Mouse (Mus musculus) neural tube, embryonic 11.5 days (tissue): Measurements from ENCODE around the gene Gpr68. TPM values are rescaled to one million over a fixed set of nuclear protein-coding genes. Genes with fewer than 3 reads are reported as not detected.

ENCODE experiments used
- ATAC-seq: fragments of 200-750 bp; cut with Nextera tagmentation; 2 replicates; pipeline ENCODE4 v1.8.0; 2017; ENCODE audit warnings: moderate number of reproducible peaks, mild to moderate bottlenecking, moderate TSS enrichment, moderate library complexity; ENCODE audit not compliant: insufficient read depth, low FRiP score, low TSS enrichment
- DNase-seq: peaks from one replicate; pipeline ENCODE4 v3.0.0-alpha.2; 2015; ENCODE audit warnings: low spot score
- H3K27ac ChIP-seq: fragments of 300-500 bp; sonication (generic); 2 replicates; pipeline ENCODE4 v1.5.1; 2014; ENCODE audit warnings: low read depth, mild to moderate bottlenecking, low read length
- H3K27me3 ChIP-seq: fragments of 300-500 bp; sonication (generic); 2 replicates; pipeline ENCODE4 v1.6.1; 2014; ENCODE audit warnings: mild to moderate bottlenecking, low read length, mixed read lengths; ENCODE audit not compliant: control insufficient read depth, insufficient read depth
- H3K36me3 ChIP-seq: fragments of 300-500 bp; sonication (generic); 2 replicates; pipeline ENCODE4 v1.6.1; 2014; ENCODE audit warnings: mild to moderate bottlenecking, low read length, moderate library complexity, mixed read lengths; ENCODE audit not compliant: control insufficient read depth, insufficient read depth
- H3K4me1 ChIP-seq: fragments of 300-500 bp; sonication (generic); 2 replicates; pipeline ENCODE4 v1.6.1; 2014; ENCODE audit warnings: low read length, mixed read lengths; ENCODE audit not compliant: control insufficient read depth, insufficient read depth
- H3K4me2 ChIP-seq: fragments of 300-500 bp; sonication (generic); 2 replicates; pipeline ENCODE4 v1.6.1; 2014; ENCODE audit warnings: low read depth, mild to moderate bottlenecking, moderate library complexity
- H3K4me3 ChIP-seq: fragments of 300-500 bp; sonication (generic); 2 replicates; pipeline ENCODE4 v1.5.1; 2014; ENCODE audit warnings: low read depth, low read length
- H3K9ac ChIP-seq: fragments of 300-500 bp; sonication (generic); 2 replicates; pipeline ENCODE4 v1.6.1; 2014; ENCODE audit warnings: mild to moderate bottlenecking, low read length
- H3K9me3 ChIP-seq: fragments of 300-500 bp; sonication (generic); 2 replicates; pipeline ENCODE4 v1.6.1; 2016; ENCODE audit warnings: low read length; ENCODE audit not compliant: control insufficient read depth
- WGBS: fragments of 180-500 bp; shearing (Covaris S2); extraction: QIAGEN DNeasy Blood & Tissue Kit; methylation state at CpG from one replicate; pipeline ENCODE4 v1.1.7; 2014; 5-methylcytosine and 5-hydroxymethylcytosine counted together
- polyA plus RNA-seq: library from polyadenylated mRNA; unstranded; fragments of >200 nt; fragmentation: Nextera tagmentation; extraction: Ambion mirVana; gene quantifications from 2 replicates; pipeline ENCODE4 v1.2.1, GENCODE M21; 2014

Gene Gpr68
- polyA plus RNA-seq, 1 experiment from 2014 or later = 0.64 TPM

DNA sequence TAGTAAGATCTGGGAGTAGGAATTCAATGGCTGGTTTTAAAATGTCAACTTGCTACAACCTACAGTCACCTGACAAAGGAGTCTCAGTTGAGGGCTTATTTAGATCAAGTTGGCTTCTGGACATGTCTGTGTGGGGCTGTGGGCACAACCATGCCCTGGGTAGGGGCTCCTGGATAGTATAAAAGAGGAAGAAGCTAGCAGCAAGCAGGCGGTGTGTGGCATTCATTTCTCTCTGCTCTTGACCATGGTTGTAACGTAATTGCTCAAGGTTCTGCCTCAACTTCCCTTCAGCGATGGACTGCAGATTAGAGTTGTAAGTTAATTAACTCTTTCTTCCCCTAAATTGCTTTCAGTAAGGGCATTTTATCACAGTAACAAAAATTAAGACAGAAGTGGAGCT lies 55.6 kb downstream of the Gpr68 start:
- Histone ChIP-seq H3K4me2 (no peak overlapping the region), H3K9me3 (no peaks in the 10 kb centered on the region), H3K4me1 (no peaks in the 10 kb centered on the region), H3K27ac (no peak overlapping the region), H3K27me3 (no peaks in the 10 kb centered on the region), H3K4me3 (no peak overlapping the region), H3K9ac (no peak overlapping the region), H3K36me3 (no peaks in the 10 kb centered on the region)
- ATAC-seq (no peak), DNase-seq (no peak)
- 85% methylated on average over 3 of the region's 3 CpGs for WGBS

DNA sequence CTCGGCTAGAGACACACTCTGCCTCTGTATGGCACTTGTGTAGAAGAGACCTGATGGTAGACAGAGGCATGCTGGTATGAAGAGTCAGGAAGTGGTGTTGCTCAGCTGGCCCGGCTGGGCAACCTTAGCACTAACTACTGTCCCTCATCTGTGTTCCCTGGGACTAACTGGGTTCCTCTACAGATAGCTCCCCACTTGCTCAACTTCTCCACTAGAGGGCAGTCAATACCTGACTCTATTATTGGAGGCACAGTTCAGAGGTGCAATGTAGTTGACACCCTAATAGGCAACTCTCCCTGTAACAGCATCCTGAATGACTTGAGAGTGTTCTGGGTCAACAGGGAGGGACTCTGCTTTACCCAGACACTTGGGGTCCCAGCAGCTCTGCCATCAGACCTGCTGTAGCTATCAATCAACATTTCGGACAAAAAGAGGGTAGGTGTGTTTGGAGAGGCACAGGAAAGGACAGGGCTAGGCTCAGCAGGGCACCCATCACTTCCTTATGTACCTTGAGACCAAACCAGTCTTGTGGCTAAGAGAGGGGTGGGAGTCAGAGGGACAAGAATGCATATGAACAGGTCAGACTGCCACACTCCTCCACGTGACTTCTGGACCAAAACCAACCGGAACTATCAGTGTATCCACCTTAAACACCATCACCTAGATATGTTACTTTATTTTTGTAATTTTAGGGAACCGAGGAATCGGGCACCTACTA lies 58.4 kb downstream of the Gpr68 start:
- H3K4me1 ChIP-seq = peaks cover 2% of the 10 kb centered on the region; the same call in 1 of the 2 replicates
- no peak overlapping the region for H3K4me2 ChIP-seq
- no peak overlapping the region for H3K4me3 ChIP-seq
- WGBS = 79% methylated on average over 7 of the region's 7 CpGs
- H3K36me3 ChIP-seq = no peaks in the 10 kb centered on the region
- ATAC-seq (peak; percentile 35; the same call in 1 of the 2 replicates), DNase-seq (peak; percentile 42)
- no peaks in the 10 kb centered on the region for H3K27me3 ChIP-seq
- no peak overlapping the region for H3K27ac ChIP-seq
- no peaks in the 10 kb centered on the region for H3K9me3 ChIP-seq
- H3K9ac ChIP-seq = no peak overlapping the region

DNA sequence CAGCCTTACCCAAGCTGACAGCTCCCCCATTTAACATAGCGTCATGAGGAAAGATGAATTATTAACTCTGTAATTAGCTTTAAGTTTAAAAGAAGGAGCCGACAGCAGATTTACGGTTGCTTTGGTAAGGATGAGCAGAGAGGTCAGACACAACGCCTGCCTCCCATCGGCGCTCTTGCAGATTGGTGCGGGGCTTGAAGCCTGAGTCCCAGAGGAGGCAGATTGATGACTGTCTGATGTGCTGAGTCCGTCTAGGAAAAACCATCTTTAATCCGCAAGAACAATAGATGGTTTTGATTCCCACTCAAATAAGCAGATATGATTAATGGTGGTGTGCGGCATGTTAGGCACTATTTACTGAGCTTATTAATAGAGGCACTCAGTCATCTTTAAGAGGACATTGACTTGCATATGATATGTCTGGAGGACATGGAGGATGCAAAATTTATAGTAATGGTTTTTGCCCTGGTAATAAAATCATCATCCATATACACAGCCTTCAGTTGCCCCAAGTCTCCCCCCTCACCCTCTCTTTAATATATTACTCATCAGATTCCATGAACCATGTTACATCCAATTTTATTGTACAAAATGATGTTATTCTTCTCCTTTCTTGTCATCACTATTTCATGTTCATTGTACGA lies 60.4 kb downstream of the Gpr68 start:
- no peak overlapping the region for H3K9ac ChIP-seq
- H3K4me1 ChIP-seq = peaks cover 2% of the 10 kb centered on the region; the same call in 1 of the 2 replicates
- DNase-seq (no peak), ATAC-seq (peak; percentile 74; the same call in 1 of the 2 replicates)
- H3K4me3 ChIP-seq = no peak overlapping the region
- H3K27ac ChIP-seq = no peak overlapping the region
- no peaks in the 10 kb centered on the region for H3K36me3 ChIP-seq
- H3K4me2 ChIP-seq = no peak overlapping the region
- H3K27me3 ChIP-seq = no peaks in the 10 kb centered on the region
- no peaks in the 10 kb centered on the region for H3K9me3 ChIP-seq
- 46% methylated on average over 11 of the region's 11 CpGs for WGBS

DNA sequence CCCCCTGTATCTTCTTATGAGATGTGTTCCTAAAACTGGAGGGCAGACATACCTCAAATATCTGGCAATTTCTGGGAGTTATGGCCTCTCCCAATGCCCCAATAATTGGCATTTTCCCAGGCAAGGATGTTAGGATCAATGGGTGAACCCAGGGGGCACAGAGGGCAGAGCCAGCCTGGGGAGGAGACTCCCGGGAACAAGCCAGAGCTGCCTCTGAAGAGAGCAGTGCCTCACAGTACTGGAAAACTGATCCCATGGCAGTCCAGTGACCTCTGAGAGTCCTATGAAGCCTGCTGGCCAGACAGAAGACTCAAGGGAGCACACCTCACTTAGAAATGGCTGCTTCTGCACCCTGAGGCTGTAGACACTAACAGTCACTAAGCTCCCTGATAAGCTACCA lies 61.4 kb downstream of the Gpr68 start:
- no peak overlapping the region for H3K27ac ChIP-seq
- peaks cover 2% of the 10 kb centered on the region; the same call in 1 of the 2 replicates for H3K4me1 ChIP-seq
- H3K9ac ChIP-seq = no peak overlapping the region
- H3K36me3 ChIP-seq = no peaks in the 10 kb centered on the region
- H3K4me3 ChIP-seq = no peak overlapping the region
- H3K27me3 ChIP-seq = no peaks in the 10 kb centered on the region
- ATAC-seq = no peak
- no peaks in the 10 kb centered on the region for H3K9me3 ChIP-seq
- 42% methylated on average over 1 of the region's 1 CpGs for WGBS
- no peak for DNase-seq
- no peak overlapping the region for H3K4me2 ChIP-seq

DNA sequence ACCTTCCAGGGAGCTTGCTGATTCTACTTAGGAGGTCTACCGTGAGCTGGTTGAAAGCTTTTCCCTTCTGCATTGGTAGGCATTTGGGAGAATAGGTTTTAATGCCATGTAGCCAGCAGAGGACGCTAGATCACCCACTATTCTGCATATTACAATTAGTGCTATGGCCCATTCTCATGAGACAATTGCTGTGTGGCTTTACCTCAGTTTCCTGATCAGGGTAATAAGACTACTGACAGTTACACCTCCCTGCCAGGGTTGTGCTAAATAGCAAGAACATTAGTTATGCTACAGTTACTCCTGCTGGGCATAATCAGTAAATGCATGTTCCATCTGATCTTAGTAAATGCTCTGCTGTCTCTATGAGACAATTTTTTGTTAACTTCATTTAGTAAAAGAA lies 62.2 kb downstream of the Gpr68 start:
- Histone ChIP-seq H3K36me3 (no peaks in the 10 kb centered on the region), H3K27me3 (no peaks in the 10 kb centered on the region), H3K4me1 (peaks cover 2% of the 10 kb centered on the region; the same call in 1 of the 2 replicates), H3K4me2 (no peak overlapping the region), H3K9me3 (no peaks in the 10 kb centered on the region), H3K4me3 (no peak overlapping the region), H3K27ac (no peak overlapping the region), H3K9ac (no peak overlapping the region)
- 20% methylated on average over 2 of the region's 2 CpGs for WGBS
- DNase-seq (no peak), ATAC-seq (no peak)

DNA sequence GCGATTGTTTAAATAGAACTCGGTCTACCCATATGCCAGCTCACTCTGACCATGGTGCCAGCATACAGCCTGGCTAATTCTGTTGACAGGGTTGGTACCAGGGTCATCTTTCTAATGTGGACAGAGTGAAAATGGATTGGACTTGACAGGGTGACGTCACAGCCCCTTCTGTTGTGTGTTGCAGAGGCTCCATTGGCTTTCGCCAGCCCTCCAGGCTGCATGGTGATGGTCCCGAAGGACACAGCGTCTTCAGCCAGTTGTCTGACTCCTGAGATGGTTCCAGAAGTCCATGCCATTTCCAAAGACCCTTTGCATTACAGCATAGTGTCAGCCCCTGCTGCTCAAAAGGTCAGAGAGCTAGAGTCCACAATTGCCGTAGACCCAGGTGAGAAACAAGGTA lies 63.5 kb downstream of the Gpr68 start:
- 86% methylated on average over 7 of the region's 7 CpGs for WGBS
- no peak for DNase-seq
- Histone ChIP-seq H3K4me1 (peaks cover 2% of the 10 kb centered on the region; the same call in 1 of the 2 replicates), H3K27me3 (no peaks in the 10 kb centered on the region), H3K36me3 (no peaks in the 10 kb centered on the region), H3K9ac (no peak overlapping the region), H3K27ac (no peak overlapping the region), H3K9me3 (no peaks in the 10 kb centered on the region), H3K4me2 (no peak overlapping the region), H3K4me3 (no peak overlapping the region)
- no peak for ATAC-seq

DNA sequence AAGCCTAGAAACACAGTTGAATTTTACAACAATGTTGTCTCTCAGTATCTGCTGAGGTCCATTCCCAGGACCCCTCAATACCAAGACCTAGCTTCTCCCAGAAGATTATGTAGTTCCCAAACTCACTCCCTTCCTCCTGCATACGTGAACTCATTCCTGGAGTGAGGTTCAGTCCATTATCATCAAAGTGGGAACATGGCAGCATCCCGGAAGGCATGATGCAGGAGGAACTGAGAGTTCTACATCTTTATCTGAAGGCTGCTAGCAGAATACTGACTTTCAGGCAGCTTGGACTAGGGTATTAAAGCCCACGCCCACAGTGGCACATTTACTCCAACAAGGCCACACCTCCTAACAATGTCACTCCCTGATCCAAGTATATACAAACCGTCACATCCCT lies 64.8 kb downstream of the Gpr68 start:
- DNase-seq = no peak
- Histone ChIP-seq H3K9ac (no peak overlapping the region), H3K4me1 (peaks cover 2% of the 10 kb centered on the region; the same call in 1 of the 2 replicates), H3K27me3 (no peaks in the 10 kb centered on the region), H3K9me3 (no peaks in the 10 kb centered on the region), H3K36me3 (no peaks in the 10 kb centered on the region), H3K4me3 (no peak overlapping the region), H3K27ac (no peak overlapping the region), H3K4me2 (no peak overlapping the region)
- ATAC-seq = no peak
- 85% methylated on average over 4 of the region's 4 CpGs for WGBS

DNA sequence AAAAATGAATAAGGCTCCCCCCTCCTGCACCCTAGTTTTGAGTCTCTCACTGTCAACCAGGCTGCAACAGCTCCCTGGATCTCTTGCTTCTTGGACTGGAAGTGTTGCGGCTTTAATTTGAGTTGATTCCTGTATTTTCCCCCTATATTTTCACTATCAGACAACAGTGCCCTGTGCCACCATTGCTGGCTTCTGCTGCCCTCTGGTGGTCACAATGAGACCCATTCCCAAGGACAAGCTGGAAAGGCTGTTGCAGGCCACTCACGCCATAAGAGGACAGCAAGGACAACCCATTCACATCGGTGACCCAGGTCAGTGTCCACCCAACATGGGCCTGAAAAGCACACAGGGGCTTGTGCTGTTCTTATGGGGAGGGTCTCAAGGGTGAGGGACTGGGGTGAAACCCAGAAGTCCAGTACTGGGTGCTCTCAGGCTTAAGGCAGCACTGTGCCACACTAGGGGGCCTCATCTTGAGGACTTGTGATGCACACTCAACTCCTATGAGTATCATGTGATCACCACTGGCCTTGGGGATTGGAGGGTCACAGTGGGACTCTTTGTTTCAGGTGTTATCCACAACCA lies 66.7 kb downstream of the Gpr68 start:
- Histone ChIP-seq H3K4me3 (no peak overlapping the region), H3K4me2 (no peak overlapping the region), H3K9me3 (no peaks in the 10 kb centered on the region), H3K36me3 (no peaks in the 10 kb centered on the region), H3K27me3 (no peaks in the 10 kb centered on the region), H3K9ac (no peak overlapping the region), H3K27ac (no peak overlapping the region), H3K4me1 (no peaks in the 10 kb centered on the region)
- ATAC-seq (peak; percentile 76), DNase-seq (peak; percentile 81)
- WGBS = 32% methylated on average over 3 of the region's 3 CpGs
